Mouse (Mus musculus): Measurements from ENCODE around the gene Ckap5.

DNA sequence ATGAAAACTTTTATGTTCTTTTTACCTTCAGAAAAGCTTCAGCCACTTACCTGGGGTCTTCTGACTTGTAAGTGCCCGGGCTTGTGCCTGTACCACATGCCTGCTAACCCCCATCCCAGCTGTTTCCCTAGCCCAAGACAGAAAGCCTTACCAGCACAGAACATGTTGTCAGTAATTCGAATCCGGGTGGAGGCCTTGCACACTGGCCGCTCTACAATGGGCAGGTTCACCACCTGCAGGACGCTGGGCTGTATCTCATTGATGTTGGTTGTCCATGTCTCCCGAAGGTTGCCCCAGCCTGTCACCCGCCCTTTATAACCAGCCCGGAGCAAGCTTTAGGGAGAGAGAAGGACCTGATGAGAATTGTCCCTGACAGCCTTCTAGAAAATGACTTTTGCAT is 101.6 kb downstream of the Ckap5 start:
- TF ChIP-seq POLR2A (IDR thresholded peaks at IDR 0.05; ENCODE audit: insufficient read length, low read depth) (no peak), MYOG (IDR thresholded peaks at IDR 0.05; ENCODE audit: control insufficient read depth in 1 of 3, insufficient read depth in 1 of 3, insufficient read length in 2 of 3, low read depth in 2 of 3) (peak in 1 of 3 experiments; percentile 43), USF1 (IDR thresholded peaks at IDR 0.05; ENCODE audit: low read depth) (no peak), POLR2AphosphoS2 (IDR thresholded peaks at IDR 0.05; ENCODE audit: insufficient read length, low read depth) (no peak), MYOD1 (IDR thresholded peaks at IDR 0.05; ENCODE audit: control insufficient read depth in 1 of 3, insufficient read length in 2 of 3, low read depth in 2 of 3) (no peak), E2F4 (IDR thresholded peaks at IDR 0.05; ENCODE audit: insufficient read depth) (no peak), MAX (IDR thresholded peaks at IDR 0.05; ENCODE audit: low read depth) (no peak), CEBPB (IDR thresholded peaks at IDR 0.05; ENCODE audit: insufficient read depth, poor library complexity, severe bottlenecking) (no peak), REST (IDR thresholded peaks at IDR 0.05; ENCODE audit: insufficient read depth, insufficient read length) (no peak), SRF (IDR thresholded peaks at IDR 0.05; ENCODE audit: control insufficient read depth, insufficient read length, low read depth) (no peak), TCF12 (IDR thresholded peaks at IDR 0.05; ENCODE audit: insufficient read depth, poor library complexity, severe bottlenecking) (no peak), TCF3 (IDR thresholded peaks at IDR 0.05; ENCODE audit: insufficient read length, low read depth) (no peak)
